Mouse (Mus musculus) layer of hippocampus, postnatal 10 days (tissue): ENCODE measurements around the gene Mycbp. TPM values are rescaled to one million over a fixed set of nuclear protein-coding genes. Genes with fewer than 3 reads are reported as not detected.
"Not testable (repeated sequence)": the region's sequence is repeated elsewhere in the genome, so short reads cannot be mapped to it uniquely, and the experiment has no call there.

Experiments used
- DNase-seq, 2 experiments: peaks; one replicate each; pipeline ENCODE4 v3.0.0; 2021; ENCODE audit warnings: low spot score in 2 of 2
- total RNA-seq, 2 experiments: library from RNA; stranded (reverse); gene quantifications; 2 replicates each; pipeline ENCODE4 v1.2.3; 2021

Mycbp gene
- total RNA-seq, 2 experiments from 2014 or later = 16.1 to 17.2 TPM

- peak; percentile 87 to 88 for DNase-seq
Measured at GRCm38 (mm10) chr4:123939838-123940237, 35.2 kb downstream of the Mycbp start.

- DNase-seq = not testable (repeated sequence)
Measured at GRCm38 (mm10) chr4:123940878-123941277, 36.2 kb downstream of the Mycbp start.

GRCm38 (mm10) chr4:123946701-123947100, 42.1 kb downstream of the Mycbp start:
- no peak for DNase-seq

GRCm38 (mm10) chr4:123947149-123947548, 42.5 kb downstream of the Mycbp start:
- DNase-seq = no peak

- no peak for DNase-seq
Measured at GRCm38 (mm10) chr4:123948901-123949300, 44.3 kb downstream of the Mycbp start.

- no peak for DNase-seq
Measured at GRCm38 (mm10) chr4:123949649-123950048, 45.0 kb downstream of the Mycbp start.

- DNase-seq = no peak
Measured at GRCm38 (mm10) chr4:123952059-123952458, 47.4 kb downstream of the Mycbp start.

- DNase-seq = peak; percentile 86 to 88
Measured at GRCm38 (mm10) chr4:123956703-123957491, 52.3 kb downstream of the Mycbp start.

- DNase-seq = no peak
Measured at GRCm38 (mm10) chr4:123957492-123957808, 52.8 kb downstream of the Mycbp start.

- no peak for DNase-seq
Measured at GRCm38 (mm10) chr4:123957891-123958290, 53.3 kb downstream of the Mycbp start.

- DNase-seq = no peak
Measured at GRCm38 (mm10) chr4:123960955-123961354, 56.3 kb downstream of the Mycbp start.

Other genes starting within 250 kb of the Mycbp start
- 100 to 1,000 TPM; 242 to 248 TPM for gene Macf1, start 220.5 kb upstream of the Mycbp start, total RNA-seq
- 100 to 1,000 TPM; 174 to 175 TPM for gene Ndufs5, start 186.6 kb upstream of the Mycbp start, total RNA-seq
- gene Akirin1, start 154.5 kb upstream of the Mycbp start, total RNA-seq = 10 to 100 TPM; 57.8 to 77.0 TPM
- gene Rhbdl2, start 117.0 kb upstream of the Mycbp start, total RNA-seq = 1 to 10 TPM; 1.4 to 3.7 TPM
- not detected for gene 4933427I04Rik, start 45.2 kb upstream of the Mycbp start, total RNA-seq
- gene Rragc, start 12.6 kb downstream of the Mycbp start, total RNA-seq = 10 to 100 TPM; 44.3 to 49.9 TPM
- gene 4930535I16Rik, start 13.2 kb downstream of the Mycbp start, total RNA-seq = not detected